Mouse (Mus musculus) bone marrow, adult 2 months (tissue): ENCODE data around the gene Tspyl1. TPM values are rescaled to one million over a fixed set of nuclear protein-coding genes. Genes with fewer than 3 reads are reported as not detected.

ENCODE experiments used
- H3K27ac ChIP-seq: fragments of 200-500 bp; 2 replicates; pipeline ENCODE4 v1.5.1; 2012; ENCODE audit warnings: low read depth, mild to moderate bottlenecking, control low read depth, inconsistent platforms, low read length; ENCODE audit not compliant: control insufficient read depth, poor library complexity, insufficient read depth
- H3K4me1 ChIP-seq: fragments of 200-500 bp; 2 replicates; pipeline ENCODE4 v1.6.1; 2011; ENCODE audit warnings: low read length; ENCODE audit not compliant: control insufficient read depth, insufficient read depth
- H3K4me3 ChIP-seq: fragments of 200-500 bp; replicated peaks from 2 replicates; pipeline ENCODE3; 2011; ENCODE audit warnings: mild to moderate bottlenecking, low read depth, low read length, control low read depth; ENCODE audit not compliant: control insufficient read depth
- CTCF ChIP-seq: fragments of 200-500 bp; IDR thresholded peaks from 2 replicates; pipeline ENCODE4 v1.5.1; 2011; ENCODE audit warnings: low read length, control low read depth; ENCODE audit not compliant: control insufficient read depth, insufficient read depth
- POLR2A ChIP-seq: fragments of 200-500 bp; IDR thresholded peaks from 2 replicates; pipeline ENCODE4 v1.6.1; 2011; ENCODE audit warnings: low read depth, mild to moderate bottlenecking, control low read depth, low read length, borderline replicate concordance; ENCODE audit not compliant: control insufficient read depth
- WGBS: fragments of 180-500 bp; shearing (Covaris S2); methylation state at CpG from one replicate; pipeline ENCODE4 v1.1.7; 2018; 5-methylcytosine and 5-hydroxymethylcytosine counted together
- polyA plus RNA-seq: library from polyadenylated mRNA; stranded (reverse); fragments of >200 nt; gene quantifications from 2 replicates; pipeline ENCODE4 v1.2.4, GENCODE M21; 2011; ENCODE audit warnings: low replicate concordance; ENCODE audit not compliant: missing spikeins, insufficient read depth, insufficient read length

Tspyl1 gene
- polyA plus RNA-seq, 1 experiment = 18.2 TPM

GRCm38 (mm10) chr10:34282420-34283238 is 639 bp downstream of the Tspyl1 start:
- no peaks in the 10 kb centered on the region; the same call in 1 of the 2 replicates for H3K4me1 ChIP-seq
- H3K4me3 ChIP-seq = peak overlapping the region; percentile 95
- no peak for TF ChIP-seq POLR2A
- no peak for TF ChIP-seq CTCF
- H3K27ac ChIP-seq = peak overlapping the region; percentile 94
- 3% methylated on average over 47 of the region's 47 CpGs for WGBS

DNA sequence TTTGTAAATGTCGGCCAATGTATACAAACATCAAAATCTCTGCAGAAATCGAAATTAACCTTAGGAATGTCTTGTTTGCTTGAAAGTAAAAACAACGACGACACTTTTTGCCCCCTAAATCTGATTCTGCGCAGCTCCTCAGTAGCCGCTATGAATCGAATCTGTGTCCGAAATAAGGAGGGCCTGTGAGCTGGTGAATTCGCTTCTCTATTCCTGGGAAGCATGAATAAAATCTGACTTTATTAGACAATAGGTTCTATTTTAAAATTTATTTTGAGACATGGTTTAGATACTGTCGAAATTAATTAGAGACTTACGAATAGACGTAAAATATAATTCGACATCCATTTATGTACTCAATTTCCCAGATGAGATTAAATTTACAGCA is 14.9 kb downstream of the Tspyl1 start:
- Histone ChIP-seq H3K4me1 (no peaks in the 10 kb centered on the region; the same call in 1 of the 2 replicates), H3K27ac (no peak overlapping the region), H3K4me3 (peak overlapping the region; percentile 70)
- TF ChIP-seq CTCF (no peak), POLR2A (no peak)
- WGBS = 6% methylated on average over 13 of the region's 13 CpGs

GRCm38 (mm10) chr10:34297299-34297979 is 15.4 kb downstream of the Tspyl1 start, which contains the start of gene Tspyl4:
TSS of gene Tspyl4 (plus strand) at chr10:34297442.
- Histone ChIP-seq H3K4me3 (peak within 1 kb of the TSS; percentile 70), H3K4me1 (no peaks in the 10 kb centered on the region; the same call in 1 of the 2 replicates), H3K27ac (peak within 1 kb of the TSS; percentile 16; the same call in 1 of the 2 replicates)
- WGBS = under 1% methylated on average over 38 of the region's 38 CpGs
- TF ChIP-seq CTCF (no peak), POLR2A (no peak)

DNA sequence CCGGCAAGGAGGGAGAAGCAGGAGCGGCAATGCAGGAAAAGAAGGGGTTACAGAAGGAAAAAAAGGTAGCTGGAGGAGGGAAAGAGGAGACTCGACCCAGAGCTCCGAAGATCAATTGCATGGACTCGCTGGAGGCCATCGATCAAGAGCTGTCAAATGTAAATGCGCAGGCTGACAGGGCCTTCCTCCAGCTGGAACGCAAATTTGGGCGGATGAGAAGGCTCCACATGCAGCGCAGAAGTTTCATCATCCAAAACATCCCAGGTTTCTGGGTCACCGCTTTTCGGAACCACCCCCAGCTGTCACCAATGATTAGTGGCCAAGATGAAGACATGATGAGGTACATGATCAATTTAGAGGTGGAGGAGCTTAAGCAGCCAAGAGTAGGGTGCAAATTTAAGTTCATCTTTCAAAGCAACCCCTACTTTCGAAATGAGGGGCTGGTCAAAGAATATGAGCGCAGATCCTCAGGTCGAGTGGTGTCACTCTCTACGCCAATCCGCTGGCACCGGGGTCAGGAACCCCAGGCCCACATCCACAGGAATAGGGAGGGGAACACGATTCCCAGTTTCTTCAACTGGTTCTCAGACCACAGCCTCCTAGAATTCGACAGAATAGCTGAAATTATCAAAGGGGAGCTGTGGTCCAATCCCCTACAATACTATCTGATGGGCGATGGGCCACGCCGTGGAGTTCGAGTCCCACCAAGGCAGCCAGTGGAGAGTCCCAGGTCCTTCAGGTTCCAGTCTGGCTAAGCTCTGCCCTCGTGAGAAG is 16.2 kb downstream of the Tspyl1 start:
- Histone ChIP-seq H3K4me1 (no peaks in the 10 kb centered on the region; the same call in 1 of the 2 replicates), H3K4me3 (peak overlapping the region; percentile 70), H3K27ac (peak overlapping the region; percentile 6; the same call in 1 of the 2 replicates)
- TF ChIP-seq CTCF (no peak), POLR2A (no peak)
- 44% methylated on average over 25 of the region's 25 CpGs for WGBS

- 79% methylated on average over 5 of the region's 5 CpGs for WGBS
- TF ChIP-seq POLR2A (no peak), CTCF (no peak)
Observed at GRCm38 (mm10) chr10:34300368-34300767, 18.4 kb downstream of the Tspyl1 start.

GRCm38 (mm10) chr10:34307070-34307469 is 25.1 kb downstream of the Tspyl1 start:
- no peak overlapping the region for H3K27ac ChIP-seq
- no peak for TF ChIP-seq CTCF
- no peak for TF ChIP-seq POLR2A
- H3K4me3 ChIP-seq = no peak overlapping the region
- H3K4me1 ChIP-seq = no peaks in the 10 kb centered on the region

More at GRCm38 (mm10) chr10:34300368-34300767, 18.4 kb downstream of the Tspyl1 start:
- Histone ChIP-seq H3K27ac (no peak overlapping the region), H3K4me3 (no peak overlapping the region), H3K4me1 (no peaks in the 10 kb centered on the region; the same call in 1 of the 2 replicates)

DNA sequence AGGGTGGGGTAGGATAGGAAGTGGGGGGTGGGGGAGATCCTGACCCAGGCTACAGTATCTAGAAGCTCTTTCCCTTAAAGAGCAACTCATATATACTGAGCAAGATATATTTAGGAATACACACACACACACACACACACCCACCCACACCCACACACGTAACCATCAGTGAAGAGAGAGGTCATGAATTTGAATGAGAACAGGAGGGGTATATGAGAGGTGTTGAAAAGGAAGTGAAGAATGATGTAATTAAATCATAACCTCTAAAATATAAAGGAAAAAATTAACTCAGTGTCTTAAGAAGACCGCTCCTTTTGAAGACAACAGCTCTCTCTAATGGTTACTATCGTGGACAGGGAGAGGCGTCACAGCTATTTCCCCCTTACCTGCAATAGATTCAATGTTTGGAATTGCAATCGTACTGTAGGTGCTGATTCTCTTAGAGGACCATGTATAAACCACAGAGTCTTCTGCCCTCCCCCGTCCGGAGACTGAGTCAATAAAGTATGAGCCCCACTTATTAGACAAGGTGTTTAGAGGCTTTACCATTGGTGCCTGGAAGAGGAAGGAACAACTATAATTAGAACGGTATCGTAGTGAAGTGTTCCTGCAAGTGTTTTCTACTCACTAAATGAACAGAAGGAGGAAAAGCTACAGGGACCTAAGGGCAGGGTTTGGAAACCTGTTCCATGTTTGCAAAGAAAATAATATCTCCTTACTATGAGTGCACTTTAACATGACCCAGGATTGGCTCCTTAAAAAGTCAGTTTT is 28.1 kb downstream of the Tspyl1 start:
- TF ChIP-seq POLR2A (no peak), CTCF (no peak)
- H3K4me1 ChIP-seq = no peaks in the 10 kb centered on the region
- H3K4me3 ChIP-seq = no peak overlapping the region
- WGBS = 50% methylated on average over 9 of the region's 9 CpGs
- no peak overlapping the region for H3K27ac ChIP-seq

DNA sequence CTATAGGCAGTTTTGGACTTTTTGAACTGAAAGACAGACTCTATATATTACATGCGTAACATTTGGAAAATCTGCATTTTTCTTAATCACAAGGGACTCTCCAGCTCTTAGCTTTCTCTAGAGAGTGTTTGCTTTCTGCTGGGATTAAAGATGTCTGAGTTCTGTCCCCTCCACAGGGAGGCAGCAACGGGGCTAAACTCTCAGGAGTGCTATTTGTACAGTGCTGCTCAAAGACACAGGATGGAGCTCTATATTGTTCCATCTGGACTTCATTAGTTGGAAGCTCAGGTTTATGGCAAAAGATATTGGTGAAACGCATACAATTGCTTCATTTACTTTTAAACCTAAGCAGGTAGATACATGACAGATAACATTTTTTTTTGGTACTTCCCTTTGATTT is 30.5 kb downstream of the Tspyl1 start:
- Histone ChIP-seq H3K4me1 (no peaks in the 10 kb centered on the region), H3K4me3 (no peak overlapping the region), H3K27ac (no peak overlapping the region)
- no peak for TF ChIP-seq POLR2A
- TF ChIP-seq CTCF = no peak
- 70% methylated on average over 3 of the region's 3 CpGs for WGBS
